ENCODE assay signal across 8 mouse cellular contexts in genomic region chr5:141243253-141243965, GRCm38 (mm10). TPM values are rescaled to one million over a fixed set of nuclear protein-coding genes. Genes with fewer than 3 reads are reported as not detected.
DNase-seq lines count a peak whose midpoint lies in the region; ATAC-seq and TF ChIP-seq lines count a peak whose summit lies in the region.

No protein-coding gene starts in this region.

- no peak for DNase-seq in lung, postnatal 14 days
- peak; percentile 10 for DNase-seq in liver
- peak; percentile 51 for DNase-seq in retina, embryonic 14.5 days (ENCODE audit: low spot score)
- DNase-seq in thymus, postnatal 14 days: no peak
- no peak for DNase-seq in gastrocnemius, adult 8-10 months (ENCODE audit: low spot score in 2 of 2)

- H3K27me3 ChIP-seq in lung, embryonic 16.5 days (ENCODE audit: control insufficient read depth, insufficient read depth, low read depth, low read length): peaks cover 44% of the 10 kb centered on the region
- H3K27me3 ChIP-seq in heart, embryonic 16.5 days (ENCODE audit: control insufficient read depth, insufficient read depth, low read length): peaks cover 11% of the 10 kb centered on the region

- WGBS in lung, embryonic 16.5 days: 3% methylated on average over 33 of the region's 33 CpGs
- WGBS in heart, embryonic 16.5 days: 4% methylated on average over 33 of the region's 33 CpGs

- no peak for TF ChIP-seq CTCF in cortical plate, adult 2 months (IDR thresholded peaks at IDR 0.05; ENCODE audit: extremely low read depth, insufficient read depth, low read length)

- peak overlapping the region; percentile 34; the same call in 1 of the 2 replicates for H3K9ac ChIP-seq in lung, embryonic 16.5 days (ENCODE audit: low read length)
- H3K9ac ChIP-seq in heart, embryonic 16.5 days (ENCODE audit: low read length): peak overlapping the region; percentile 62

- H3K36me3 ChIP-seq in lung, embryonic 16.5 days (ENCODE audit: control insufficient read depth, insufficient read depth, low read length): no peaks in the 10 kb centered on the region
- no peaks in the 10 kb centered on the region for H3K36me3 ChIP-seq in heart, embryonic 16.5 days (ENCODE audit: control insufficient read depth, insufficient read depth)

- peak overlapping the region; percentile 63 for H3K4me2 ChIP-seq in lung, embryonic 16.5 days (ENCODE audit: low read depth, low read length)
- H3K4me2 ChIP-seq in heart, embryonic 16.5 days (ENCODE audit: low read depth, low read length): peak overlapping the region; percentile 94

- peak overlapping the region; percentile 39 for H3K4me3 ChIP-seq in lung, embryonic 16.5 days (ENCODE audit: low read length)
- peak overlapping the region; percentile 25 for H3K4me3 ChIP-seq in cortical plate, adult 2 months (ENCODE audit: insufficient read depth, low read length)
- peak overlapping the region; percentile 67 for H3K4me3 ChIP-seq in heart, embryonic 16.5 days (ENCODE audit: low read length)

- H3K27ac ChIP-seq in lung, embryonic 16.5 days (ENCODE audit: low read length): no peak overlapping the region
- H3K27ac ChIP-seq in cortical plate, adult 2 months (ENCODE audit: insufficient read depth, low read length): no peak overlapping the region
- H3K27ac ChIP-seq in heart, embryonic 16.5 days (ENCODE audit: low read length): no peak overlapping the region

- TF ChIP-seq POLR2A in cortical plate, adult 2 months (IDR thresholded peaks at IDR 0.05; ENCODE audit: extremely low read depth, insufficient read depth, low read length): no peak

- no peaks in the 10 kb centered on the region for H3K9me3 ChIP-seq in lung, embryonic 16.5 days (ENCODE audit: control insufficient read depth, low read length)
- H3K9me3 ChIP-seq in heart, embryonic 16.5 days (replicated peaks; ENCODE audit: control insufficient read depth, low read length): no peaks in the 10 kb centered on the region

- ATAC-seq in lung, embryonic 16.5 days (ENCODE audit: low read depth): no peak
- no peak for ATAC-seq in heart, embryonic 16.5 days (replicated peaks; ENCODE audit: extremely low read depth, insufficient read depth, low FRiP score)

- peaks cover 25% of the 10 kb centered on the region for H3K4me1 ChIP-seq in lung, embryonic 16.5 days (replicated peaks; ENCODE audit: control insufficient read depth, insufficient read depth, low read length)
- no peaks in the 10 kb centered on the region for H3K4me1 ChIP-seq in cortical plate, adult 2 months (ENCODE audit: control insufficient read depth, insufficient read depth, low read length)
- H3K4me1 ChIP-seq in heart, embryonic 16.5 days (ENCODE audit: control insufficient read depth, insufficient read depth, low read length): peaks cover 33% of the 10 kb centered on the region

RNA-seq across cellular contexts. Expression of gene Sdk1, which starts 2.1 kb away (rescaled TPM):
- polyA plus RNA-seq in lung, embryonic 16.5 days (2015; fragmentation: Nextera tagmentation; extraction: Ambion mirVana): 0.59 and 0.77 TPM in 2 replicates
- 2.5 and 3.3 TPM in 2 replicates for polyA plus RNA-seq in cortical plate, adult 2 months (2012; rRNA removed)
- 1.3 and 1.7 TPM in 2 replicates for polyA plus RNA-seq in heart, embryonic 16.5 days (2015; fragmentation: Nextera tagmentation; extraction: Ambion mirVana)
- 1 to 10 TPM in 3 of 4 experiments, under 1 TPM in 1; 0.77 to 1.4 (median 1.2) TPM for total RNA-seq in gastrocnemius, adult 8-10 months (2022)

Comparison
In these comparisons a context has a peak if more than half of its experiments do, and no peak if none do; other contexts are left out.
1. DNase-seq: peak in liver (single experiment) and retina, embryonic 14.5 days (single experiment); none in lung, postnatal 14 days (single experiment), thymus, postnatal 14 days (single experiment) and gastrocnemius, adult 8-10 months (0 of 2).
2. Peak in every context shown above with its lines, with median percentiles within 50 percentile points of each other: H3K4me3 ChIP-seq.